9 mouse cellular contexts compared by ENCODE assay signal in genomic region chr3:131347831-131348578, GRCm38 (mm10). TPM values are rescaled to one million over a fixed set of nuclear protein-coding genes. Genes with fewer than 3 reads are reported as not detected.
DNase-seq lines count a peak whose midpoint lies in the region; ATAC-seq and TF ChIP-seq lines count a peak whose summit lies in the region.
"Had no signal": no experiment of that assay in that cellular context is flagged by ENCODE, and none has a peak within 500 bp of the region (broad histone marks: within the 10 kb centered on the region; RNA-seq: fewer than 3 reads in every experiment).

No protein-coding gene starts in this region.

- no peaks in the 10 kb centered on the region for H3K27me3 ChIP-seq in neural tube, embryonic 11.5 days (ENCODE audit: control insufficient read depth, insufficient read depth, low read length)
- H3K27me3 ChIP-seq: liver, embryonic 15.5 days had no signal

- no peak overlapping the region for H3K4me3 ChIP-seq in gastrocnemius, adult 2 months
- H3K4me3 ChIP-seq in neural tube, embryonic 11.5 days (ENCODE audit: low read depth, low read length), result no peak overlapping the region
- H3K4me3 ChIP-seq: liver, embryonic 15.5 days had no signal

- intact Hi-C loops in gastrocnemius, adult 2 months (cut with DNase I), result loop anchor here (5.0 kb wide), 1 partner anchor 169 kb away; no protein-coding TSS in a partner anchor
- intact Hi-C loops in left cerebral cortex, postnatal 36 days (cut with DNase I), result no loop called here

- no peak overlapping the region for H3K4me2 ChIP-seq in neural tube, embryonic 11.5 days (ENCODE audit: low read depth)
- H3K4me2 ChIP-seq: liver, embryonic 15.5 days had no signal

- peak; percentile 39 for DNase-seq in gastrocnemius, adult 2 months
- no peak for DNase-seq in gastrocnemius, adult 18-20 months (ENCODE audit: low spot score)
- peak; percentile 36 for DNase-seq in 3134 (ENCODE audit: extremely low read depth, insufficient read length, low spot score)
- DNase-seq in adrenal gland, postnatal 14 days, result peak; percentile 74
- peak; percentile 52 for DNase-seq in kidney, adult 18-20 months
- DNase-seq in neural tube, embryonic 11.5 days (ENCODE audit: low spot score), result peak; percentile 37
- no peak for DNase-seq in left cerebral cortex, postnatal 36 days (ENCODE audit: low spot score in 2 of 2)
- no peak for DNase-seq in urinary bladder, postnatal 36 days (ENCODE audit: low spot score in 2 of 2)

- no peak overlapping the region for H3K9ac ChIP-seq in neural tube, embryonic 11.5 days (ENCODE audit: low read length)
- H3K9ac ChIP-seq: liver, embryonic 15.5 days had no signal

- H3K4me1 ChIP-seq in neural tube, embryonic 11.5 days (ENCODE audit: control insufficient read depth, insufficient read depth, low read length), result no peaks in the 10 kb centered on the region
- H3K4me1 ChIP-seq: liver, embryonic 15.5 days had no signal

- peak; percentile 68 for TF ChIP-seq CTCF in gastrocnemius, adult 2 months (IDR thresholded peaks at IDR 0.05)

- H3K27ac ChIP-seq in gastrocnemius, adult 2 months, result no peak overlapping the region
- H3K27ac ChIP-seq in neural tube, embryonic 11.5 days (ENCODE audit: low read depth, low read length), result no peak overlapping the region
- H3K27ac ChIP-seq: liver, embryonic 15.5 days had no signal

- peak; percentile 27; the same call in 1 of the 2 replicates for ATAC-seq in neural tube, embryonic 11.5 days (ENCODE audit: insufficient read depth, low FRiP score, low TSS enrichment)

- no peaks in the 10 kb centered on the region for H3K9me3 ChIP-seq in neural tube, embryonic 11.5 days (ENCODE audit: control insufficient read depth, low read length)
- H3K9me3 ChIP-seq: liver, embryonic 15.5 days had no signal

- 50% methylated on average over 6 of the region's 6 CpGs for WGBS in neural tube, embryonic 11.5 days

- no peaks in the 10 kb centered on the region for H3K36me3 ChIP-seq in neural tube, embryonic 11.5 days (ENCODE audit: control insufficient read depth, insufficient read depth, low read length)
- H3K36me3 ChIP-seq: liver, embryonic 15.5 days had no signal

RNA-seq across cellular contexts. Expression of gene Cyp2u1, which starts 45.0 kb away (rescaled TPM):
- 10 to 100 TPM; 11.3 to 18.8 TPM for total RNA-seq in gastrocnemius, adult 2 months (2021)
- total RNA-seq in gastrocnemius, adult 18-20 months (2021), result 10 to 100 TPM; 14.8 to 16.5 TPM
- total RNA-seq in adrenal gland, postnatal 14 days (2021), result 17.8 and 22.7 TPM in 2 replicates
- 2.2 and 2.3 TPM in 2 replicates for polyA plus RNA-seq in neural tube, embryonic 11.5 days (2014; fragmentation: Nextera tagmentation; extraction: Ambion mirVana)
- 10 to 100 TPM; 15.8 to 16.7 TPM for total RNA-seq in left cerebral cortex, postnatal 36 days (2021)

Comparison
In these comparisons a context has a peak if more than half of its experiments do, and no peak if none do; other contexts are left out.
1. DNase-seq: peak in gastrocnemius, adult 2 months (single experiment), 3134 (single experiment), adrenal gland, postnatal 14 days (single experiment), kidney, adult 18-20 months (single experiment) and neural tube, embryonic 11.5 days (single experiment); none in gastrocnemius, adult 18-20 months (single experiment), left cerebral cortex, postnatal 36 days (0 of 2) and urinary bladder, postnatal 36 days (0 of 2).